Mouse (Mus musculus) forebrain, postnatal 0 days (tissue): ENCODE measurements at regions not wholly inside any gene's neighbourhood (a gene's known extent, or its start where the extent isn't known, plus 50 kb on each side); places are given as distances from the start of the nearest gene placed in this dataset.

Experiments used
- ATAC-seq: fragments of 200-750 bp; cut with Nextera tagmentation; 2 replicates; pipeline ENCODE4 v1.8.0; 2017; ENCODE audit warnings: mild to moderate bottlenecking, moderate library complexity
- DNase-seq: peaks from one replicate; pipeline ENCODE4 v3.0.0-alpha.2; 2015
- H3K27ac ChIP-seq: fragments of 300-500 bp; sonication (generic); 2 replicates; pipeline ENCODE4 v1.5.1; 2014; ENCODE audit warnings: low read depth, mild to moderate bottlenecking, antibody characterized with exemption, low read length, moderate library complexity, mixed read lengths
- H3K27me3 ChIP-seq: fragments of 300-500 bp; sonication (generic); 2 replicates; pipeline ENCODE4 v1.6.1; 2014; ENCODE audit warnings: mild to moderate bottlenecking, low read length, mixed read lengths; ENCODE audit not compliant: insufficient read depth
- H3K36me3 ChIP-seq: fragments of 300-500 bp; sonication (generic); 2 replicates; pipeline ENCODE4 v1.6.1; 2014; ENCODE audit warnings: mild to moderate bottlenecking, moderate library complexity; ENCODE audit not compliant: insufficient read depth
- H3K4me1 ChIP-seq: fragments of 300-500 bp; sonication (generic); 2 replicates; pipeline ENCODE4 v1.6.1; 2014; ENCODE audit warnings: antibody characterized with exemption; ENCODE audit not compliant: insufficient read depth
- H3K4me2 ChIP-seq: fragments of 300-500 bp; sonication (generic); 2 replicates; pipeline ENCODE4 v1.6.1; 2014; ENCODE audit warnings: low read depth, mild to moderate bottlenecking, moderate library complexity
- H3K4me3 ChIP-seq: fragments of 300-500 bp; sonication (generic); 2 replicates; pipeline ENCODE4 v1.5.1; 2014; ENCODE audit warnings: low read depth, low read length, mixed read lengths
- H3K9ac ChIP-seq: fragments of 300-500 bp; sonication (generic); 2 replicates; pipeline ENCODE4 v1.6.1; 2014; ENCODE audit warnings: mild to moderate bottlenecking
- H3K9me3 ChIP-seq: fragments of 300-500 bp; sonication (generic); 2 replicates; pipeline ENCODE4 v1.6.1; 2016; ENCODE audit warnings: low read length
- CTCF ChIP-seq: sonication (generic); IDR thresholded peaks from 2 replicates; pipeline ENCODE4 v1.5.1; 2016; ENCODE audit warnings: antibody characterized with exemption, control low read depth, low read depth
- WGBS: fragments of 180-500 bp; shearing (Covaris S2); extraction: QIAGEN DNeasy Blood & Tissue Kit; methylation state at CpG from one replicate; pipeline ENCODE4 v1.1.7; 2014; 5-methylcytosine and 5-hydroxymethylcytosine counted together

GRCm38 (mm10) chr15:24980841-24981240, 432.7 kb downstream of the Basp1 start:
- TF ChIP-seq CTCF, result no peak
- ATAC-seq (no peak), DNase-seq (no peak)
- WGBS, result 49% methylated on average over 4 of the region's 4 CpGs
- Histone ChIP-seq H3K4me3 (no peak overlapping the region), H3K9ac (no peak overlapping the region), H3K9me3 (no peaks in the 10 kb centered on the region), H3K27ac (no peak overlapping the region), H3K36me3 (no peaks in the 10 kb centered on the region), H3K4me1 (no peaks in the 10 kb centered on the region), H3K4me2 (no peak overlapping the region), H3K27me3 (no peaks in the 10 kb centered on the region)

- Histone ChIP-seq H3K27ac (no peak overlapping the region), H3K4me3 (no peak overlapping the region), H3K4me2 (no peak overlapping the region), H3K9ac (no peak overlapping the region), H3K9me3 (no peaks in the 10 kb centered on the region), H3K36me3 (no peaks in the 10 kb centered on the region), H3K27me3 (no peaks in the 10 kb centered on the region), H3K4me1 (no peaks in the 10 kb centered on the region)
- ATAC-seq (no peak), DNase-seq (no peak)
- no peak for TF ChIP-seq CTCF
- 76% methylated on average over 5 of the region's 5 CpGs for WGBS
Observed at GRCm38 (mm10) chr15:24972020-24972419, 441.5 kb downstream of the Basp1 start.

- H3K9me3 ChIP-seq, result no peaks in the 10 kb centered on the region
- H3K36me3 ChIP-seq, result no peaks in the 10 kb centered on the region
- ATAC-seq, result peak; percentile 80
- no peak for TF ChIP-seq CTCF
- H3K27ac ChIP-seq, result no peak overlapping the region
- H3K4me3 ChIP-seq, result no peak overlapping the region
- DNase-seq, result peak; percentile 47
- H3K4me2 ChIP-seq, result no peak overlapping the region
- 35% methylated on average over 2 of the region's 2 CpGs for WGBS
- no peaks in the 10 kb centered on the region for H3K4me1 ChIP-seq
- H3K9ac ChIP-seq, result no peak overlapping the region
- H3K27me3 ChIP-seq, result no peaks in the 10 kb centered on the region
Observed at GRCm38 (mm10) chr15:24969391-24969812, 444.2 kb downstream of the Basp1 start.

- H3K4me3 ChIP-seq, result no peak overlapping the region
- no peaks in the 10 kb centered on the region for H3K36me3 ChIP-seq
- peak; percentile 78 for ATAC-seq
- peak; percentile 3 for DNase-seq
- H3K27ac ChIP-seq, result no peak overlapping the region
- TF ChIP-seq CTCF, result no peak
- H3K27me3 ChIP-seq, result no peaks in the 10 kb centered on the region
- WGBS, result 79% methylated on average over 7 of the region's 7 CpGs
- H3K9ac ChIP-seq, result no peak overlapping the region
- no peaks in the 10 kb centered on the region for H3K4me1 ChIP-seq
- H3K4me2 ChIP-seq, result no peak overlapping the region
- H3K9me3 ChIP-seq, result no peaks in the 10 kb centered on the region
Observed at GRCm38 (mm10) chr15:24968636-24969317, 444.8 kb downstream of the Basp1 start.

- Histone ChIP-seq H3K27ac (no peak overlapping the region), H3K36me3 (no peaks in the 10 kb centered on the region), H3K4me2 (no peak overlapping the region), H3K4me1 (no peaks in the 10 kb centered on the region), H3K9me3 (no peaks in the 10 kb centered on the region), H3K27me3 (no peaks in the 10 kb centered on the region), H3K9ac (no peak overlapping the region), H3K4me3 (no peak overlapping the region)
- no peak for TF ChIP-seq CTCF
- ATAC-seq (no peak), DNase-seq (no peak)
- WGBS, result 55% methylated on average over 2 of the region's 2 CpGs
Observed at GRCm38 (mm10) chr15:24929742-24930141, 483.8 kb downstream of the Basp1 start.

- Histone ChIP-seq H3K9me3 (no peaks in the 10 kb centered on the region), H3K27ac (no peak overlapping the region), H3K4me1 (no peaks in the 10 kb centered on the region), H3K4me2 (no peak overlapping the region), H3K4me3 (no peak overlapping the region), H3K9ac (no peak overlapping the region), H3K27me3 (no peaks in the 10 kb centered on the region), H3K36me3 (no peaks in the 10 kb centered on the region)
- DNase-seq (no peak), ATAC-seq (no peak)
- WGBS, result 92% methylated on average over 1 of the region's 1 CpGs
- no peak for TF ChIP-seq CTCF
Observed at GRCm38 (mm10) chr15:24911866-24912265, 501.7 kb downstream of the Basp1 start.

GRCm38 (mm10) chr15:24911466-24911865, 502.1 kb downstream of the Basp1 start:
- H3K9me3 ChIP-seq, result no peaks in the 10 kb centered on the region
- H3K4me2 ChIP-seq, result no peak overlapping the region
- no peak overlapping the region for H3K27ac ChIP-seq
- no peak overlapping the region for H3K9ac ChIP-seq
- H3K4me3 ChIP-seq, result no peak overlapping the region
- H3K27me3 ChIP-seq, result no peaks in the 10 kb centered on the region
- no peak for DNase-seq
- no peak for ATAC-seq
- no peak for TF ChIP-seq CTCF
- H3K36me3 ChIP-seq, result no peaks in the 10 kb centered on the region
- 51% methylated on average over 1 of the region's 1 CpGs for WGBS
- H3K4me1 ChIP-seq, result no peaks in the 10 kb centered on the region
